Mouse (Mus musculus) right cerebral cortex, postnatal 36 days (tissue): ENCODE results near the gene Mindy4.
"Not testable (repeated sequence)": the region's sequence is repeated elsewhere in the genome, so short reads cannot be mapped to it uniquely, and the experiment has no call there.

Experiments
- DNase-seq, 2 experiments: peaks; one replicate each; pipeline ENCODE4 v3.0.0; 2022; ENCODE audit warnings: low spot score in 2 of 2, mixed read lengths in 1 of 2

Mindy4 gene

GRCm38 (mm10) chr6:55202913-55203910 is at the start of gene Mindy4:
Gene Mindy4, plus strand, starts transcription at chr6:55203383.
- peak; percentile 84 to 89 for DNase-seq

GRCm38 (mm10) chr6:55159256-55159655 is 43.9 kb upstream of the Mindy4 start:
- DNase-seq: no peak

- DNase-seq: peak; percentile 62 to 78
Observed at GRCm38 (mm10) chr6:55161311-55161761, 41.8 kb upstream of the Mindy4 start.

- no peak for DNase-seq
Observed at GRCm38 (mm10) chr6:55163046-55163584, 40.1 kb upstream of the Mindy4 start.

GRCm38 (mm10) chr6:55166777-55167463 is 36.3 kb upstream of the Mindy4 start:
- peak; percentile 26 to 54 for DNase-seq

- DNase-seq: no peak
Observed at GRCm38 (mm10) chr6:55169818-55170217, 33.4 kb upstream of the Mindy4 start.

- DNase-seq: no peak
Observed at GRCm38 (mm10) chr6:55171638-55172037, 31.5 kb upstream of the Mindy4 start.

- no peak for DNase-seq
Observed at GRCm38 (mm10) chr6:55173171-55173570, 30.0 kb upstream of the Mindy4 start.

GRCm38 (mm10) chr6:55173941-55174349 is 29.2 kb upstream of the Mindy4 start:
- no peak for DNase-seq

GRCm38 (mm10) chr6:55174741-55175181 is 28.4 kb upstream of the Mindy4 start, which contains the start of gene Inmt:
Gene Inmt, minus strand, starts transcription at chr6:55175043.
- DNase-seq: no peak

GRCm38 (mm10) chr6:55175456-55175855 is 27.7 kb upstream of the Mindy4 start:
- no peak for DNase-seq

- no peak for DNase-seq
Observed at GRCm38 (mm10) chr6:55175892-55176291, 27.3 kb upstream of the Mindy4 start.

GRCm38 (mm10) chr6:55177060-55177732 is 26.0 kb upstream of the Mindy4 start:
- no peak for DNase-seq

- no peak for DNase-seq
Observed at GRCm38 (mm10) chr6:55179560-55179959, 23.6 kb upstream of the Mindy4 start.

GRCm38 (mm10) chr6:55182655-55183430 is 20.3 kb upstream of the Mindy4 start:
- DNase-seq: no peak

GRCm38 (mm10) chr6:55187827-55188226 is 15.4 kb upstream of the Mindy4 start:
- not testable (repeated sequence) for DNase-seq

GRCm38 (mm10) chr6:55189406-55189805 is 13.8 kb upstream of the Mindy4 start:
- no peak for DNase-seq

- DNase-seq: no peak
Observed at GRCm38 (mm10) chr6:55191537-55191936, 11.6 kb upstream of the Mindy4 start.

- no peak for DNase-seq
Observed at GRCm38 (mm10) chr6:55193171-55193570, 10.0 kb upstream of the Mindy4 start.

GRCm38 (mm10) chr6:55199047-55199446 is 4.1 kb upstream of the Mindy4 start:
- DNase-seq: no peak

GRCm38 (mm10) chr6:55203931-55204330 is 748 bp downstream of the Mindy4 start:
- no peak for DNase-seq
